Mouse (Mus musculus): ENCODE results near the gene Gm49776.
"Not testable (repeated sequence)": the region's sequence is repeated elsewhere in the genome, so short reads cannot be mapped to it uniquely, and the experiment has no call there.

Gm49776 gene

DNA sequence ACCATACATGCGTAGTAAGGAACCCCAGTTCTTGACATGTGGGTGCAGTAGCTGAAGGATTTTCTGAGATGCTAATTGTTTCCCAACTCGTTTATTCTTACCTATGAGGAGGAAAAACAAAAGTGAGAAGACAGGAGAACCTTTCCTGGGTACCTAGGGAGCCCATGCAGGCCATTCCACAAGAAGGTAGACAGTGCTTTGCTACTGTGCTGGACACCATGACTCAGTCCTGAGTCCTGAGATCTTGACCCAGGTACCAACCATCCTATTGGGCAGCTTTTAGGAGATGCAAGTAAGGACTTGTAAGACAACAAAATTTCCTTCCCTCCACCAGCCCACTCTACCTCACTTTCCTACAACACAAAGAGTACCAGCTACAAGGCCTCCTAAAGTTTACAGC is at the start of gene Gm49776:
Gene Gm49776, minus strand, starts transcription at position 101 of the 400 bp plus-strand sequence.
- DNase-seq = no peak

DNA sequence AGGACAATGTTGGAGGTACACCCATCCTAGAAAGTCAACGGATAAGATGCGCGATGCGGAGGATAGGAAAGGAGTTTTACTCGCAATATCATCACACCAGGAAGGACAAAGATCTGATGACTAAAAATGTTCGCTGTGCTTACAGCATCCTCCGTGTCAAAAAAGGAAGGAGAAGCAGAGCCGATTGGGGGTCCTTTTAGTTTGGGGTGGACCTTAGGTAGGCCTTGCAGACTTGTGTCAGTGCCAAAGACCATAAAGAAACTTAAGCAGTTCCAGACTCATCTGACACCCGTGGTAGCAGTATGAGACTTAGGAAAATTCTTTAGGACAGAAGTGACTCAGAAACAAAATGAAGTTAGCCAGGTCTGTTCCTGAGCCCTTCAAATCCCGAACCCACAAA is 31.5 kb upstream of the Gm49776 start:
- not testable (repeated sequence) for DNase-seq

DNA sequence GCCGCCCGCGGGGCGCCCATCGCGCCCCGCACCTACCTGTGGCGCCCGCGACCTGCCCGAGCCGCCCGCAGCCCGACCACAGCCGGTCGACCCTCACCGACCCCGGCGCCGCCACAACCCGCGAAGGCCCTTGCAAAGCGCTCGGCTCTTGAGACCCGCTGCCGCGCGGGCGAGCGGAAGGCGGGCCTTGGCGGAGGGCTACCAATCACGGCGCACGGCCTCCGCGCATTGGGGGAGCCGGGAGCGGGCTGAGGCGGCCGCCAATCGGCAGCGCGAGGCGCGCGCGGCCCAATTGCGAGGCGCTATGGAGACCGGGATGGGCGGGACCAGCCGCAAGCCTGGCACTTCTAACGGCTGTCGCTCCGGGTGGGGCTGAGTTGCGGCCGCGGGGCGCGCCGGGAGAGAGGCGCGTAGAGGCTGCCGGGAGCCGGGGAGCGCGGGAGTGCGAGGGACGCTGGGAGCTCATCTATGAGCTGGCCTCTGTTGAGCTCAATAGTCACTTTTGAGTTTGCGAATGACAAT is 31.0 kb upstream of the Gm49776 start, which contains the start of gene Dgcr8:
Gene Dgcr8, minus strand, starts transcription at position 180 of the 522 bp plus-strand sequence.
- peak; percentile 96 for DNase-seq

DNA sequence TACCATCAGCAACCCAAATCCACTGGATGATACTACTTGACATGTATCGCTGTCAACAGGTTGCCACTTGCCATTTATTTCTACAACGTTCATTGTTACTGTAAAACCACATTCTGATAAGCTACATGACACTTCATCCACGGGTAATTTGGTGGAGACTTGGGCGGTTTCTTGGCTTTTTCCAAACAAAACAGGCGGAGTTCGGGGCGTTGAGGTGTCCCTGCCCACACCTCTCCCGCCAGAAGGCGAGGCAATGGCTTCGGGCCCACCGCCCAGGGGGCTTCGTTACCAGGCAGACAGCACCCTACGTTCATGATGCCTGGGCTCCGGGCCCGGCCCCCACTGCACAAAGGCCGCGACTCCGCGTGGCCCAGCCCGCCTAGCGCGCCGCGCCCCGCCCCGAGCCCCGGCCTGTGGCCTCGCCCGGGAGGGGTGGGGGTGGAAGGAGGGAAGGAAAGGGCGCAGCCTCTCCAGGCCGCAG is 30.5 kb upstream of the Gm49776 start:
- DNase-seq = no peak

DNA sequence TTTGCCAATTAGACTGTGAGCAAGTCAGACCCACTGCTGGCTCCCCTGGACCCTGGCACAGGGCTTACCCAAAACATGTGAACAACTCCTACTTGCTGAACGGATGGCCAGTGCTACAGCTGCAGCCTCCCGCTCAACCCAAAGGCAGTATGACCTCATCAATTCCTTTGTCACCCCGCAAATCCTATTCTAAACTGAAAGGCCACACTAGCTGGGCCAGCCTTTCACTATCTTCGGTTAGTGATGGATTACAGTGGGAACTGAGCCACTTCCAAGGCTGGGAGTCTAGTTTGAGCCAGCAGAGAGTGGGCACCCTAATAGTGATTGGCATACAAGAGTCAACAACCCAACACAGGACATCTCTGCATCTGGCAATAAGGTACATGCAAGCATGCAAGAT is 30.0 kb upstream of the Gm49776 start:
- no peak for DNase-seq

DNA sequence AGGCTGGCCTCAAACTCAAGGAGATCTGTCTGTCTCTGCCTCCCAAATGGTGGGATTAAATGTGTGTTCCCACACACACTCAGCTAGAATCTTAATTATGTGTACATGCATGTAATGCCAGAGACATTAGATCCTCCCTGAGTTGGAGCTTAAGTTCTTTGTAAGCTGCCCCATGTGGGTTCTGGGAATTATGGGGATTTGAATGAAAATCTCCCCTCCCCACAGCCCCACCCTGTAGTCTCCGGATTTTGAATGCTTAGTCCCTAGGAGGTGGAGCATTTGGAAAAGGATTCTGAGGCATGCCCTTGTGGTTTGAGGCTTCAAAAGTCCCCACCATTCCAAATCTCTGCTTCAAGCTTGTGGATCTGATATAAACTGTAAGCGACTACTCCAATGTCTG is 17.0 kb upstream of the Gm49776 start:
- no peak for DNase-seq

DNA sequence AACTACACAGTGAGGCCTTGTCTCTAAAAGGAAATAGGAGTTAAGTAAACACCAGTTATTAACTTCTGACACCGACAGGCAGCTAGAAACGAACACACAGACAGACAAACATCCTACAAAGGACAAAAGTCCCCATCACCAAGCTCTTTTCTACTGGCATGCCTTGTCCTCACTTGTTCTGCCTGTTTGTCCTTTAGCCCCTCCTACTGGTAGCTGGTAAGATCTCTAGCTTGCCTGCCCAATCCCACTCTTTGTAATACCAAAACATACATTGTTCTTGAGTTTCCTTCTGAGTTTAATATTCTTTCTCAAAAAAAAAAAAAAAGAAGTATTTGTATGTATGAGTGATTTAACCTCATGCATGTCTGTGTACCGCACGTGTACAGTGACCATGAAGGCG is 10.1 kb upstream of the Gm49776 start:
- DNase-seq = peak; percentile 22 to 38

DNA sequence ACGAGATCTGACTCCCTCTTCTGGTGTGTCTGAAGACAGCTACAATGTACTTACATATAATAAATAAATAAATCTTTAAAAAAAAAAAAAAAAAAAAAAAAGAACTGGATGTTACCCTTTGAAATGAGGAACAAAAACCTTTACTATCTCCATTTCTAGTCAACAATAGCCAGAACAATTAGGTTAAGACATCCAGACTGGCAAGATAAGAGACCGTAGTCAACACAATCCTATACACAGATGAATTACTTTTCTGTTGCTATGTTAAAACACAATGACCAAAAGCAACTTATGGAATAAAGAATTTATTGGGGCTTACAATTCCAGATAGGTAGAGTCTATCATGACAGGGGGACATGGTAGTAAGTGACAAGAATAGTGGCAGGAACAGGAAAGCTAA is 6.9 kb upstream of the Gm49776 start:
- DNase-seq = no peak

DNA sequence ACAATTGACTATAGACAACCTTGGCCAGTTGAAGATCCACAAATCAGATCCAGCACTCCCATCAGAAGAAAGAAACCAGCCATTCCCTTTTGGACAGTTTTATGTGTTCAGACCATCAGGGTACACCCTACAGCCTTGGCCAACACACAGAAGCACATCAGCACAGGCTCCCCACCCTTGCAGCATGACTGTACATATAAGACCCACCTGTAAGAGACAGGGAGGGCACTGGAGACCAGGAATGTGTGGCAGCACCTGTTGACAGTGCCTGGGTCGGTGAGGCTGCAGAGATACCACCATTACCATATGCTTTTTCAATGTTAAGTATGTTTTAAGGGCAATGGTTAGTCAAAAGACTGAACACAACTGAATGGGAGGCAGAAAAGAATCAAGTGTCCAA is 4.3 kb downstream of the Gm49776 start:
- no peak for DNase-seq

DNA sequence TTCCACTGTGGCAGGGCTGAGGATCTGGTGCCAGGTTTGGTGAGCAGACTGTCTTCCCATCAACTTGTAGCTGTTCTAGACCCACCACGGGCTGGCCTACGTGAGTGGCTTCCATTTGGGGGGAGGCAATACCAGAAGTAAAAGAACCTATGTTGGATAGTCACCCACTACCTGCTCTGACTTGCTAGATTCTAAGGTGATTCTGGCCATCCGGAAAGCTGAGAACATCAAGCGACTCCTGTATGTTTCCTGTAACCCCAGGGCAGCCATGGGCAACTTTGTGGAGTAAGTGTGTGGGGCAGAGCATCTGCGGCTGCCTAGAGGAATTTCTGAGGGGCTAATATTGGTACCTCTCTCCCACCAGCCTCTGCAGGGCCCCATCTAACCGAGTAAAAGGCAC is 5.4 kb downstream of the Gm49776 start:
- no peak for DNase-seq

DNA sequence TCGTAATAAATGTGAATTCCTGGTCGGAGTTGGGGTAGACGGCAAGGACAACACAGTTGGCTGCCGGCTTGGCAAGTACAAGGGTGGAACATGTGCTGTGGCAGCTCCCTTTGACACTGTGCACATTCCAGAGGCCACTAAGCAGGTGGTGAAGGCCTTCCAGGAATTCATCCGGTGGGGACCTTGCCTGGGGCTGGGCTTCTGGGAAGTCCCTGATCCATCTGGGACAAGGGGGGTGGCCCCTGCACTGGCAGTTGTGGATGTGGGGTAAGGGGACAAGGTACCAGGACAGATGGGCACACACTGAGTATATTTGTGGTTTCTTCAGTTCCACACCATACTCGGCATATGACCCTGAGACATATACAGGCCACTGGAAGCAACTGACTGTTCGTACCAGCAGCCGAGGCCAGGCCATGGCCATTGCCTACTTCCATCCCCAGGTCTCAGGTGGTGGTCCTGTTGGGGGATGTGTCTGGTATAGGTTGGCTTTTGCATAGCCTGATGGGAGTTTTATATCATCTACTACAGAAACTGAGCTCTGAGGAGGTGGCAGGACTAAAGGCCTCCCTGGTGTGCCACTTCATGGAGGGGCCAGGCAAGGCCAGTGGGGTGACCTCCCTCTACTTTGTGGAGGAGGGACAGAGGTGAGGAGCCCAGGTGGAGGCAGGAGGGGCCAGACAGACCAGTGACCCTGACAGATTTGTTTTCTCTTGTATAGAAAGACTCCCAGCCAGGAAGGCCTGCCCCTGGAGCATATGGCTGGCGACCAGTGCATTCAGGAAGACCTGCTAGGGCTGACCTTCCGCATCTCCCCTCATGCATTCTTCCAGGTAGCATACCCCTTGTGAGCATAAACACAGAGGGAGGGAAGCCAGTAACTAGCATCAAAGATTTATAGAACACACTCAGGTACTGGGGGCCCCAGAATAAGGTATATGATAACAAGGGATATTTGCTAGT is 7.0 kb downstream of the Gm49776 start:
- DNase-seq = no peak

DNA sequence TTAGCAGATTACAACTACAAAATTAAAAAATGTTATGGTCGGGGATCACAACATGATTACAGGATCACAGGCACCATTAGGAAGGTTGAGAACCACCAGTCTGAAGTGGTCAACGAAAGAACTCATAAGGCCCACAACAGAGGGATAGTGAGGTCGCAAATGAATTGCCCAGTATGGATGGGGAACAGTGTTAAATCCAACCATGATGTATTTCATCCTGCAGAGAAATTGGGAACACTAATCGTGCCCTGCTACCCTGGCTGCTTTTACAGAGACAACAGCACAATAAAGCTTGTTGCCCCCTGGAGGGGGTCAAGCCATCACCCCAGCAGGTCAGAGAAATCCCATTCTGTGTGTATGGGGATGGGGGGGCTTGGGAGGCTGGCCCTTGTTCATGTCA is 7.9 kb downstream of the Gm49776 start:
- no peak for DNase-seq

DNA sequence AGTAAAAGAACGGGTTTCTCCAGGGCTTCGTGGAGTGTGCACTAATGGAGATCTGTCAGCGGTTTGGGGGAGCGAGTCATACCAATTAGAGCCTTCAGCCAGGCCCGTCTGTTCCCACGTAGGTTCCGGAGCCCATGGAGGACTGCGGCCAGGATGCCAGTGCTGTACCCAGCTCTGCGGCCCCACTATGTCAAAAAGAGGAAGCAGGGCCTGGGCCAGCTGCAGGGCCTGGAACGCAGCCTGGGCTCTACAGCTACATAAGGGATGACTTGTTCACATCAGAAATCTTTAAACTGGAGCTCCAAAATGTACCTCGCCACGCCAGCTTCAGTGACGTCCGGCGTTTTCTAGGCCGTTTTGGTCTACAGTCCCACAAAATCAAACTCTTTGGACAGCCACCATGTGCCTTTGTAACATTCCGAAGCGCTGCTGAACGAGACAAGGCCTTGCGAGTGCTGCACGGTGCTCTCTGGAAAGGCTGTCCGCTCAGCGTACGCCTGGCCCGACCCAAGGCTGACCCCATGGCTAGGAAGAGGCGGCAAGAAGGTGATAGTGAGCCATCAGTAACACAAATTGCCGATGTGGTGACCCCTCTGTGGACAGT is 8.7 kb downstream of the Gm49776 start:
- DNase-seq = peak; percentile 83

DNA sequence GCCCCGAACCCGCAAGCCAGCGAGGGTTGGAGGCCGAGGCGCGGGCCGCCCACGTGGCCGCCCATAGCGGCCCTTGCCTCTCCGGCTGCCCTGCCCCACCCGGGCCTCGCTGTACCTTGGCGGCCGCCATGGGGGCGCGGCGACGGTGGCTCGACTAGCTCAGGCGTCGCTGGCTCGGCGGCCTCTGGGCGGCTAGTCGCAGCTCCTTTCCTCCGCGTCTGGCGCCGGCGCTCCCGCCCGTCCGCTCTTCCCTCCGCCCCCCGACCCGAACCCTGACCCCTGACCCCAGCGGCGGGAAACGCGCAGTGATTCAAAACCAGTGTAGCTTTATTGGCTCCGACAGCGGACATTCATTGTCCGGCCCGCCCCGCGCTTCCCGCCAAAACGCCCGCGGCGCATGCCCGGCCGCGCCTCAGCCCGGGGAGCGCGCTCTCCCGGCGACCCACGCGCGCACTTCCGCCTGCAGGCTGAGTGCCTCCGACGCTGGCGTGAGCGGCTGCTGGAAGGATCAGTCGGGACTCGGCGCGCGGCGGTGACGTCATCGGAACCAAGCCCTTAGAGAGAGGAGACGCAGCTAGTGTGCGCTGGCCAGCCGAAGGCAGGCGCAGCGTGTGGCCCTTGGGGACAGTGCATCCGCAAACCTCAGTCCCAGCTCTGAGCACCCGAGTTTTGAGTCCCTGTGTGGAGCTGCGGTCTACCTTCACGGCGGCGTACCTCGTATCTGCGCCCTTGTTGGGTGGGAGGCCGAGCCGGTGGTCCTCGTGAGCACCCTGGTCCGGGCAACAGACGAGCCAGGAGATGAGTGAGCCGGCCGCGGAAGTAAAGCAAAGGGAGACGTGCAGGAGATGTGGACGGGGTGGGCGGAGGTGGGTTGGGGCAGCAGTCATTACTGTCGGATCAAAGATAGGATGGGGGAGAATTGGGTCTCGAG is 9.4 kb downstream of the Gm49776 start, which contains the start of the genes Trmt2a and Ranbp1:
Gene Trmt2a, plus strand, starts transcription at position 247 of the 931 bp plus-strand sequence.
Gene Ranbp1, minus strand, starts transcription at position 300 of the 931 bp plus-strand sequence.
- DNase-seq = peak; percentile 97 to 98

DNA sequence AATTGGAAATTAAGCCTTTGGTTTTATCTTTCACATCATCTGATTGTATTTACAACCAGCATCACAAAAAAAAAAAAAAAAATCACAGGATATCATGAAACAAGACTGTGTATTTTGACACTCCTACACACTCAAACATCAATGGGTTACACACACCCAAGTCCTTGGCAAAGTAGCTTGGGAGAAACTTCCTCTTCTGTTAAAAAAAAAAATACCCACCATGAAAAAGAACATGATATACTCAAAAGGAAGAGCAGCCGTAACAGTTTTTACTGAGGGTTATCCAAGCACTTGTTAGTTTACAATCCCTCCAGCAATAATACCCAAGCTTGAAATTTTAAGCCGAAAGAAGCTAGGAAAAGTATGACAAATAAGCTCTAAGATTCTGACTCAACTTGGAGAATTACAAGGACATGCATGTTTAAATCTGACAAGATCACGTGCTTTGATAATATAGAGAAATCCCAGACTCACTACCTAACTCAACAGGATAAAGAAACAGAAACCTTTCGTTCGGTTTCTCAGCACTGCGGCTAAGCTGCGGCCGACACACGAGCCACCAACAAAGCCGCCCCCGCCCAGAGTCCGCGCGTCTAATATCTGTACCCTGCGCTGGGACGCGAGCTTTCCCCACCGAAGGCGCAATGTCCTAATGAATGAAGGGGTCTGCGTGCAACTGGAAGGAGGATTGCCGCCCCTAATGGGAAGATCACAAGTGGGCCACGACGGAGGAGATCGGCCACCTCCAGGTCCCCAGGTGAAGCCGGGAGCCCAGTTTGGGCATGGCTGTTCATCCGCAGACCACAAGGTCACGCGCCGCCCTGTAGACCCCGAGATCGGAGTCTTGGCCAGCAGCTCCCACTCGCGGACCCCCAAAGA is 10.4 kb downstream of the Gm49776 start:
- DNase-seq = no peak

DNA sequence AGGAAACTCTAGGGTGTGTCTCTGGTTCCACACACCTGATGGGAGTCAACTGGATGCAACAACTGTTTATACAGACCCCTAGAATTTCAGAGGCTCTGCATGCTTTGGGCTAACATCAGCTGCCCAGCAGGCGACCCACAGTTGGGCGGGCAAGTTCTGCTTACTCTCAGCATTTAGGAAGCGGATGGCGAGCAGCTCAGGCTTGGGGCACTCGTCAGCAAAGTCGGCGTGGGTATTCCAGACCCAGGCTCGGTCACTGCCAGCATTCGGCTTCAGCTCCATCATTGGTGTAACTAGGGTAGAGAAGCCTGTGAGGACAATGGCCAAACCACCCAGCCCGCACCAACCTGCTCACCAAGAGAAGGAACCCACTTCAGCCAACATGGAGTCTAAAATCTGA is 16.5 kb downstream of the Gm49776 start:
- DNase-seq = no peak

DNA sequence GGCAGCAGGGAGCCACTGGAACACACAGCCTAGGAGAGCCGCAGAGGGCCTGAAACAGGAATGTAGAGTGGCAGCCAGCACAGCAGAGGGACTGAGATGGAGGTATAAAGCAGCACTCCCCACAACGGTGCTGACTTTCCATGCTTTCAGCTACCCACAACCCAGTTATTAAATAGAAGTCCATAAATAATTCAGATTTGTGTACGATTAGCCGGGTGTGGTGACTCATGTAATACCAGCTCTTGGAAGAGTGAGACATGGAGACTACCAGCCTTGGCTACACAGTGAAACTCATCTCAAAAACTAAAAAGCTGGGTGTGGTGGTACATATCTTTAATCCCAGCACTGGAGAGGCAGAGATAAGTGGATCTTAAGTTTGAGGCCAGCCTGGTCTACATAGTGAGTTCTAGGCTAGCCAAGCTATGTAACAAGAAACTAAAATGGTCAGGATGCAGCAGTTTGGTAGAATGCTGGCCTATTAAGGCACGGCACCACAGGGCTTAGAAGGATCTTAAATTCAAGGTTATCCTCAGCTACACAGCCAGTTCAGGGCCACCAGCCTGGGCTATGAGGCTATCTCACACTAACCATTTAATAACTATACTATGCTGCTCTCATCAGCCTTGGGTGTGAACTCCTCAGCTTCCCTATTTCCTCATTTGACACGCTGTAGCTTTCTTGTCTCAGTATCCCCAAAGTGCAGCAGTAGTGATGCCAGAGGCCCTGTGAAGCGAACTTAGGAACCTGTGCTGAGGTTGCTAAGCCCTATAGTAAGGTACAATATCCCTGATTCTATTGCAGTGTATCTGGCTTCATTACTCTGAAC is 21.2 kb downstream of the Gm49776 start:
- DNase-seq = no peak

DNA sequence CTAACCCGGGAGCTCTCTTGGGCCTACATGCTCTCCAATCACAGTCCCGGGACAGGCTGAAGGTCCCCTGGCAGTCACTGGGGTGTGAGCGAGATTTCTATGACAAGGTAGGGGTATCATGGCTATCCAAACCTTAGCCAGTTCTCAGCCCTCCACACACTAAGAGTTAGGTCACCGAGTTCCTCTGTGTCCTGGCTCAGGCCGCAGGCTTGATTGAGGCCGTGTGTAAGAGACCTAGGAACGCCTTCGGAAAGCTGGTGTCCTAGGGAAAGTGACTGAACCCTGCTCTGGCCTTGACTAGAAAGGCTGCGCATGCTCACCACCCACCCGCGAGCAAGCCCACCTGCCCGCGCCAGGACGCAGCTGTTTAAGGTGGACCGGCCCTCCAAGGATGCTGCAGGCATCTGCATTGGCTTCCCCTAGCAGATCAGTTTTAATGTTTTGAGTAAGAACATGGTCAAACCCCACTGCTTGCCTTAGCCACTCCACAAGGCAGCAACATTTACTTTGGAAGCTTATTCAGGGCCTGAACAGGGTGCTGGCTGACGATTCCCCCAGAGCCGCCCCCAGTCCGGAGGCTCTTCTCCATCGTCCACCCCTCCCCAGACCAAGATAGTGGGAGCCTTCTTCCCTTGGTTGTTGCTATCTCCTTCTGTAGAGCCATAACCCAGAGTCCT is 22.6 kb downstream of the Gm49776 start:
- peak; percentile 29 to 31 for DNase-seq

DNA sequence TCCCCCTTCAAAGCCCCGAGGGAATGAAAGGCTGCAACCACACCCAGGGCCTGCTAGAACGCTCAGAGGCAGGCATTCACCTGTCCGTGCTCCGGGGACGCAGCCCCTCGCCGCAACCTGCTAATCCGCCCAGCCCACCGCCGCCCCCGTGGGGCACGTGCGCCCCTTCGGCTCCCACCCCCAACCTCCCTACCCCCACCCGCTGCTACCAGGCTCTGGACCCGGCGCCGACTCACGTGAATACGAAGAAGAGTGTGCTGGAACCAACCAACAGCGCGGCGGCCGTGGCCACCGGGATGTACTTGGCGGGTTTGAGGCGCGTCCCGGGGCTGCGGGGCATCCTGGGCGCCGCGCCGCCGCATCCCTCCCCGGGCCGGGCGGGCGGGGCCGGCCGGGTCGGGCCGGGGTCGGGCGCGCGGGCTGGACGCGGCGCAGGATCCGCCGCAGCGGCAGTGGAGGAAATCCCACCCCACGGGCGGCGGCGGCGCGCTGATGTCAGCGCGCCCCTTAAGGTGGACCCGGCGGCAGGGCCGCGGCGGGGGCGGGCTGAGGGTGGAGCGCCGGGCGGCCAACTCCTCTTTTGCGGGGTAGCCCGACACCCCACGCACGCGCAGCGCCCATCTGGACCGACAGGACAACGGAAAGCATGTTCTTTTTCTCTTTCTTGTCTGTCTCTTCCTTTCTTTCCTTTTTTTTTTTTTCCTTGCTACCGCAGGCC is 23.3 kb downstream of the Gm49776 start, which contains the start of gene Zdhhc8:
Gene Zdhhc8, minus strand, starts transcription at position 466 of the 718 bp plus-strand sequence.
- DNase-seq = peak; percentile 57 to 58
